Mouse (Mus musculus) lung, postnatal 10 days (tissue): ENCODE results near the gene Gm28372.

ENCODE experiments used
- DNase-seq: peaks from one replicate; pipeline ENCODE4 v3.0.0; 2021

The Gm28372 gene

GRCm38 (mm10) chr2:130412775-130413174 is 7.7 kb downstream of the Gm28372 start:
- no peak for DNase-seq

DNA sequence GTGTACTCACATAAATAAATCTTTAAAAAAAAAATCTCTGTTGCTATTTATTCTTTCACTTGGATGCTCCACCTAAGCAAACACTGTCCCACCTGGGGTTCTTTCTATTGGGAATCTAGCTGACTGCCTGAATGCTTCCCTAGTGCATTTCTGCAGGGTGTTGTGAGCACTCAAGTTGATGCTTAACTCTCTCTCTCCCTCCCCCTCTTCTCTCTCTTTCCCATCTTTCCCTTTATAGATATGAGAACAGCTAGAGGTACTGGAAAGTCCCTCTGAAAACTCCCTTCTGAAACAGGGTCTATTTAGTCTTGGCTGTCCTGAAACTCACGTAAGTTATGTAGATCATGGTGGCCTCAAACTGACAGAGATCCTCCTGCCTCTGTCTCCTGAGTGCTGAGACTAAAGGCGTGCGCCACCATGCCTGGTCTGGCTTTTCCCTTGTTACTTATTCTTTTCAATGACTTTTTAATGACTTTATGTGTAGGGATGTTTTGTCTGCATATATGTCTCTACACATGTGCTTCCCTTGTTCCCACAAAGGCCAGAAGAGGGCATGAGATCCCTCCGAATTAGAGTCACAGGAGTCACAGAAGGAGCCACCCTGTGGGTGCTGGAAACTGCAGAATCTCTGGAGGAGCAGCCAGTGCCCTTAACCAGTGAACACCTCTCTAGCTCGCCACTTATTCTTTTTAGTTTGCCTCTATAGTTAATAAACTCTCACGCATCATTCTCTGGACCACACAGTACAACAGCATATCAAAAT is 9.2 kb downstream of the Gm28372 start:
- no peak for DNase-seq

GRCm38 (mm10) chr2:130421781-130422620 is 17.0 kb downstream of the Gm28372 start:
- DNase-seq: no peak

GRCm38 (mm10) chr2:130423397-130424125 is 18.5 kb downstream of the Gm28372 start:
- DNase-seq: peak; percentile 85

- DNase-seq: peak; percentile 95
Measured at GRCm38 (mm10) chr2:130424126-130424853, 19.3 kb downstream of the Gm28372 start, which contains the start of the genes Vps16 and Pced1a. Vps16 (plus strand) TSS chr2:130424339. Pced1a (minus strand) TSS chr2:130424701.

- DNase-seq: no peak
Measured at GRCm38 (mm10) chr2:130425112-130425511, 20.1 kb downstream of the Gm28372 start.

DNA sequence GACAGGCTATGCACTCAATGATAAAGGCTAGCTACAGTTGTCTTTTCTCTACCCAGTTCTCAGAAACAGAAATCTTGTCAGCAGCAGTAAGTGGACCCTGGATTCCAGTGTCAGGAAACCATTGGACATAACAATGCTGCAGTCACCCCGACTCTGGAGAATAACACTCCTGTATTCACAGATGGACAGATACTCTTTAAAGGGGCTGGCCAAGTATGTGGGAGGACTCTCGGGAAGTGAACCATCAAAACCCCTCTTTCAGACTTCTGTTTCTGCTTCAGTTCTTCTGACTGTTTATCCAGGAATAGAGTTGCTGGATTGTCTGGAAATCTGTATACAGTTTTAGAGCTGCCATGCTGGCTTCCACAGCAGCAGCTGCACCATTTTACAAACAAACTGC is 24.8 kb downstream of the Gm28372 start:
- DNase-seq: no peak

DNA sequence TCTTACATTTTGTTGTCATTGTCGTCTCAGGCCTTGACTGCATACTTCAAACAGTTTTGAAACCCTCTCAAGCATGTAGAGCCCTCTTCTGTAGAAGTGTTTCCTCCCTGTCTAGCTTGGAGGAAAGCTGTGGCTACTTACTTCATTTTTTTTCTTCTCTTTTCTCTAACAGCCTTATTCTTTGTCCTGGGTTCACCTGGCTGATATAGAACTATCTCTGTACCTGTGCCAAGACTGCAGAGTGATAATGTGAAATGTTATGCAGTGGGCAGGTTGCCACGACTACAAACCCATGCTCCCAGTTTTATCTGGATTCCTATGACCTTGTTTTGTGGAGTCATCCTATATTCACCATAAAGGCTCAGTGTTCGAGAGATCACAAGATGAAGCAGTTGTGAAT is 25.4 kb downstream of the Gm28372 start:
- DNase-seq: no peak

- DNase-seq: no peak
Measured at GRCm38 (mm10) chr2:130432157-130432556, 27.1 kb downstream of the Gm28372 start.

DNA sequence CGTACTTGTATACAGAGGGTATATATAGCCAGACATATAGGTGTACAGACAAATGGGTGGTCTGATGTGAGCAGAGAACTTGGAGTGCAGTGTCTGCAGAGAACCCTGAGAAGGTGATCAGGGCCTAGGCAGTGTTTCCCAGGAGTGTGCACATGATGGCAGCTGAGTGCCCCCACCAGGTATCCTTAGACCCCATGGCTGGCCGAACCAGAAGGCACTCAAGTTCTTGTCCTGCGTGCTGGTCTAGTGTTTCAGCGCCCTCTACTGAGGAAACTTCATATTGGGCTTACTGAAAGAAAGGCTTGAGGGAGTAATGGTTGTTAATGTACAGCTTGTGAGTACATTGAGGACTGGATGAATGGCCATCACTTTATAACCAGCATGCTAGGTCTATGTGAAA is 28.1 kb downstream of the Gm28372 start:
- peak; percentile 75 for DNase-seq

GRCm38 (mm10) chr2:130436769-130437168 is 31.7 kb downstream of the Gm28372 start:
- no peak for DNase-seq

DNA sequence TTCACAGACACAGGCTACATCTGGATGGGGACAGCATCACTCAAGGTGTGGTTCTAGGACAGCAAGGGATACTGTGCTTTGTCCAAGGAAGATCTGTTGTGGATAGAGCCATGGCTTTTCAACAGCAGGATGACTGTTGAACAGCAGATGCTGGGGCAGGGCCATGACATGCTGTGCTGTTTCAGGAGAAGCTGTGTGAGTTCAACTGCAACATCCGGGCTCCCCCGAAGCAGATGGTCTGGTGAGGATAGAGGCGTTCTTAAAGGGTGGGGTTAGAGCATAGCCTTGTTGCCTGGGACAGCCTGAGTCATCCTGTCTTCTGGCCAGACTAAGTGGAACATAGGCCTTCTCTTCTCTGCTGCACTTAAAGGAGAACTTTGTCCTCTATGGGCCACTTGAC is 33.8 kb downstream of the Gm28372 start:
- DNase-seq: no peak

GRCm38 (mm10) chr2:130439840-130440480 is 34.9 kb downstream of the Gm28372 start:
- no peak for DNase-seq

DNA sequence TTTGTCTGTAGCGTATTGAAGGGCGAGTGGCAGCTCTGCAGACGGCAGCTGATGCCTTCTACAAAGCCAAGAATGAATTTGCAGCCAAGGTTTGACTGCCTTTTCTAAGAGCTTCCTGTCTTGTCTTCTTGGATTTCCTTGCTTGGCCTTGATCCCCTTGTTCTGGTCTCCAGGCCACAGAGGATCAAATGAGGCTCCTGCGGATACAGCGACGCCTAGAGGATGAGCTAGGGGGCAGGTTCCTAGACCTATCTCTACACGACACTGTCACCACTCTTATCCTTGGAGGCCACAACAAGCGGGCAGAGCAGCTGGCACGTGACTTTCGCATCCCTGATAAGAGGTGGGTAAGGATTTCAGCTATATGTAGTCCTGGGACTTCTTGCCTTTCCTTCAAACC is 37.1 kb downstream of the Gm28372 start:
- no peak for DNase-seq

DNA sequence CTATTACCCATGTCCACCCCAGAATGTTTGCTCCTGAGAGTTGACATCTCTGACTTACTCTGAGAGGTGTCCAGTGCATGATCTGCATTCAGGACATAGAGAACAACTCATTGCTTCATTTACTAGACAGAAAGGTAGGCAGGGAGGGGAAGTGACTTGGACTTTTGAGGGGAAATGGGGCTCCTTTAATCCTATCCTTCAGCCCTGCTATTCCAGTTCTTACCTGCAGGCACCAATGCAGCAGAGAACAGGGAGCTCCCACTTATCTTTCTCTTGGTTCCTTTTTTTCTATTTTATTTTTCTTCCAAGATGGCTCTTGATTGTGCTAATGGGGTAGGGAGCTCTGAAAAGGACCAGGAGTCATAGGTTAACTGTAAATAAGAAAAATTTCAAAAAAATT is 43.4 kb downstream of the Gm28372 start:
- DNase-seq: no peak

GRCm38 (mm10) chr2:130449021-130449793 is 44.2 kb downstream of the Gm28372 start:
- no peak for DNase-seq

DNA sequence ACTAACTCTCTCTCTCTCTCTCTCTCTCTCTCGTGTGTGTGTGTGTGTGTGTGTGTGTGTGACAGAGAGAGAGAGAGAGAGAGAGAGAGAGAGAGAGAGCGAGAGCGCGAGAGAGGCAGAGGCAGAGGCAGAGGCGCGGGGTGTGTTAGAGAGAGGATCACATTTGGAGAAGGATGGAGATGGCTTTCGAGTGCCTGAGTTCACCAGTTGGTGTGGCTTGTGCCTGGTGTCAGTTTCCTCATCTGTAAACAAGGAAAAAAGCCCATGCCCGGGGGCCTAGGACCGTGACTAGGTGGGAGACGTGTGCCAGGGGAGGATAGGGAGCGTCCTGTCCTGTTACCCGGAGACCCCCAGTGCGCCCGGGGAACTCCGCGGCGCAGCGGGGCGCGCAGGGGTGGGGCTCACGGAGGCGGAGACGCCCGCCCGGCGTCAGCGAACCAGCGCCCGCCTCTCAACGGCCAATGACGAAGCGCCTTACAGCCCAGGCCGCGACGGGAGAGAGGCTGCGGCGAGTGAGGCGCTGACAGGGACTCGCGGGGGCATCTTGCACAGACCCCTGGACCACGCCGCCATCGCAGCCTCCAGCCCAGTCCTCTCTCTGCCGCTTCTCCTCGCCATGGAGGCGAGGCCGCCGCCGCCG is 44.9 kb downstream of the Gm28372 start, which contains the start of gene Ptpra:
Ptpra (plus strand) TSS at position 485 of the 640 bp plus-strand sequence.
- peak; percentile 93 for DNase-seq

GRCm38 (mm10) chr2:130450434-130450796 is 45.4 kb downstream of the Gm28372 start:
- DNase-seq: peak; percentile 76

DNA sequence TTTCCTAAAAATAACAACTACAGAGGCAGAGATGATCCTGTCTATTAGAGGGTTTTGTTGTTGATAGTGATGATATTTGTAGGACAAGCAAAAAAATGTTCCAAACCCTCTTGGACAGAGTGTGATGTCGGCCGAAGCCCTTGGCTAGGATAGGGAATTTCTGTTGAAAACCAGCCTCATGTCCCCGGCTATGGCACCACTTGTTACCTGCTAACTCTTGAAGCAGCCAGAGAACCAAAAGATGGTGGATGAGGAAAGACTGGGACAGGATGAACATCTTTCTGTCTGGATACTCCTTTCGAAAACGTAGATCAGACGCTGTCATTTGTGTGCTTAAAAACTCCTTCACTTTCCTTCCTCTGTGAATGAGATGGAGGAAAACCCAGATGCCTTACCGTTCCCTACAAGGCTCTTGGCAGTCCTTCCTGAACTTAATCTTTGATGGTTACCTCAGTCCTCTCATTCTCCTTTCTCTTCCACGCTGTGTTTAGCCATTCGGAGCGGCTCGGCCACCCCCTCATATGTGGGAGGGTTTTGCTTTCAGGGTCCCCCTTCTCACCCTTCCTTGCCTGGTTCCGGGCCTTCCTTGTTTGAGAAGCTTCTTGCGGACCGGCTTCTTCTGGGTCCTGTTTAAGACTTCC is 46.2 kb downstream of the Gm28372 start:
- no peak for DNase-seq

DNA sequence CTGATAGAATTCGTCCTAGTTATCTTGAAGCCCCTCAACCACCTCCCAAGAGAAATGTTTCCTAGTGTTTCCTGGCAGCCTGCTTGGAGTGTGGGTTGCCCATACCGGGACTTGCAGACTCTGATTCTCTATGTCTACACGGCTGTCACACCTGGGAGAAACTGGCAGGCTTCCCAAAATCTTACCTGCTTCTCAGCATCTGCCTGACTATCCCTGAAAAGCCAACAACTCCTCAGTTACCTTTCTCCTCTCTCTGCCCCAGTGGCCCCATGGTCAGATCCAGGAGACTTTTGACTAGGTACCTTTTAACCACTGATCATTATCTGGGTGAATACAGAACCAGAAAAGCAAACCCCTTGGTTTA is 46.7 kb downstream of the Gm28372 start:
- no peak for DNase-seq
